Mouse (Mus musculus): ENCODE results near the gene Atp6ap1. TPM values are rescaled to one million over a fixed set of nuclear protein-coding genes. Genes with fewer than 3 reads are reported as not detected.
A peak's percentile ranks its signal among the peaks of the same experiment; 100 is the strongest.

The Atp6ap1 gene
- polyA plus RNA-seq (2015; fragmentation: Nextera tagmentation; extraction: Ambion mirVana), result 193 and 197 TPM in 2 replicates

DNA sequence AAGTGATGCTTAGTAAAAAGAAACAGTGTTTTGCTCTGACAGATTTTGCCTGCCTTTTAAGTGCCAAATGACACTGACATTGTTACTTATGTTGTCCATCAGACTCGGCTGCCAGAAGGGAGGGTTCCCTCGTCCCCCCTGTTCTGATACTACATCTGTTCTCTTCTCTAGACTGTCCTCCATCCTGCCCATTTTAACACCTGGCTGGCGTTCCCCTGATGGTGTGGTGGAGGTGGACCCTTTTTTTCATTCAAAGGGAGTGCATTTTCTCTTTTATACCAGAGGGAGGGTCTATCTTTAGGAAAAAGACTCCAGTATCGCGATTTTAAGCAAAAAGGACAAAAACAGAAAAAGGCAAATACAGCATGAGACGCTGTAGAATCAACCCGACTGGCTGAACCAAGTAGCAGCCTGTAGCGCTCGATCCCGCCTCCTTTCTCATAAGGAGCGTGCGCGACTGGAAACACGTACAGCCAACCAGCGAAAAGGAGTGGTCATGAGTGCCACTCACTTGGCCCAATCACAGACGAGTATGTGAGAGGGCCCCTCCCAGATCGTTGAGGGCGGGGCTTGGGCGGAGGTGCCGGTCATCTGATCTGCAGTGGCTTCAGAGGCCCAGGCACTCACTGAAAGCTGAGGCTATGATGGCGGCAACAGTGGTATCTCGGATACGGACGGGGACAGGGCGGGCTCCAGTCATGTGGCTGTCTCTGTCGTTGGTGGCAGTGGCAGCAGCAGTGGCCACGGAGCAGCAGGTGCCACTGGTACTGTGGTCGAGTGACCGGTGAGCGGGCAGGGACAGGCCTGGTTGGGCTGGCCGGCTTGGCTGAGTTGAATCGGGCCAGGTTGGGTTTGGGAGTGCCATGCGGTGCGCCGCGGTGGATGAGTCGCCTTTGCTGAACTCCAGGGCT, at the start of gene Atp6ap1:
TSS of gene Atp6ap1 (plus strand) at position 560 of the 911 bp plus-strand sequence.
- Histone ChIP-seq H3K27ac (peak within 1 kb of the TSS; percentile 77), H3K4me3 (replicated peaks) (peak within 1 kb of the TSS; percentile 65), H3K9ac (replicated peaks) (peak within 1 kb of the TSS; percentile 80), H3K27me3 (no peaks in the 10 kb centered on the region), H3K36me3 (peaks cover 21% of the 10 kb centered on the region), H3K9me3 (no peaks in the 10 kb centered on the region), H3K4me2 (replicated peaks) (peak within 1 kb of the TSS; percentile 60), H3K4me1 (replicated peaks) (peaks cover 13% of the 10 kb centered on the region)
- 27% methylated on average over 37 of the region's 37 CpGs for WGBS
- peak; percentile 99 for ATAC-seq

DNA sequence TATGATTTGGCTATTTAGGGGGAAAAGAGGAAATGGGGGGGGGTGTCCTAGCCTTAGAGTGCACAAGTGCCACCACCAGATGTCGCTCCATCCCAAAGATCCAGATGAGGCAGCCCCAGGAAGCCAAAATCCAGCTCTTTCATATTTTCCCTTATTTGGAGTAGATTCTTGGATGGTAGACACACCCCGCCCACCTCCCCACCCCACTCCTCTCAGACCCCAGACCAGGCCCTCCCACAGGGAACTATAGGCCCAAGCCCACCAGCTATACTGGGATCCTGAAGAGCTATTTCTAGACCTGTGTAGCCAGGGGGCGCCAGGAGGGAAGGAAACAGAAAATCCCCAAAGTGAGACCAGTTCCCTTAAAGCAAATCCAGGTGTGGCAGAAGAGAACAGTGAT, 48.2 kb upstream of the Atp6ap1 start:
- Histone ChIP-seq H3K27me3 (no peaks in the 10 kb centered on the region), H3K36me3 (no peaks in the 10 kb centered on the region), H3K27ac (no peak overlapping the region), H3K9me3 (no peaks in the 10 kb centered on the region), H3K4me1 (replicated peaks) (peaks cover 9% of the 10 kb centered on the region), H3K4me3 (replicated peaks) (peak overlapping the region; percentile 44; the same call in 1 of the 2 replicates), H3K4me2 (replicated peaks) (peak overlapping the region; percentile 63; the same call in 1 of the 2 replicates), H3K9ac (replicated peaks) (no peak overlapping the region)
- ATAC-seq, result no peak
- WGBS, result 22% methylated on average over 3 of the region's 3 CpGs

- 25% methylated on average over 35 of the region's 38 CpGs for WGBS
- no peaks in the 10 kb centered on the region for H3K36me3 ChIP-seq
- H3K27ac ChIP-seq, result peak within 1 kb of the TSS; percentile 25; the same call in 1 of the 2 replicates
- no peaks in the 10 kb centered on the region for H3K27me3 ChIP-seq
- peak within 1 kb of the TSS; percentile 63 for H3K4me2 ChIP-seq (replicated peaks)
- ATAC-seq, result no peak
- no peaks in the 10 kb centered on the region for H3K9me3 ChIP-seq
- H3K4me3 ChIP-seq (replicated peaks), result peak within 1 kb of the TSS; percentile 44
- peak within 1 kb of the TSS; percentile 62 for H3K9ac ChIP-seq (replicated peaks)
- peaks cover 5% of the 10 kb centered on the region; the same call in 1 of the 2 replicates for H3K4me1 ChIP-seq (replicated peaks)
These were observed 47.3 kb upstream of the Atp6ap1 start, which contains the start of gene Flna for GRCm38 (mm10) chrX:74249615-74250014. Gene Flna (minus strand): TSS chrX:74249820.

DNA sequence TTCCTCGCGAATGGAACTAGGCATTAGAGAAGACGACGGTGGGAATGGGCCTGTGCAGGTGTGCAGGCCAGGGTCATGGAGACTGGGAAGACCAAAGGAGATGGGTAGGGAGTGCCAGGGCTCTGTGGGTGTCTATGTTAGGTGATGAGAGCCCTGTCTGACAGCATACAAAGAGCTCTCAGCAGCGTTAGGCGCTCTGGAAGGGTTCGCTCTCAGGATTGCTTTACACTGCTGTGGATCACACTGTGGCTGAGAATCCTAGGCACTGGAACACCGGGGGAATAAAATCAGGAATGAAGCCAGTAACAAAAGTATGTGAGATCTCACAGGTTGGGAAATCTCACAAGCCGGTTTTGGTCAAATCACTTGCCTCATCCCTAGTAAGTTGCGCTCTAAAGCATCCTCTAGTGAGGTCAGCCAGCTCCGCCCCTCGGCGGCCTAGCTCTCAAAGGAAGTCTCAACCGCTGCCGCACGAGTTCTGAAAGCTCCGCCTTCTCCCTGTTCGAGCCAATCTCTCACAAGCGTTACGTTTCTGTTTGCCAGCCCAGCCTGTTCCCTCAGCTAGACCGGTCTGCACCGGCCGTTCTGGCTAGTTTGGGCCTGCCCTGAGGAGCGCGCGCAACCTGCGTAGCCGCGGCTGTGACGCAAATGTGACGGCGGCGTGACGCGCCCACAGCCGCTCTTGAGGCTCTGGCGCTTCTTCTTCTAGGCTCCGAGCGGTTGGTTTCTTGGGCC, 42.6 kb upstream of the Atp6ap1 start, which contains the start of gene Emd:
TSS of gene Emd (plus strand) at position 535 of the 735 bp plus-strand sequence.
- WGBS, result 35% methylated on average over 39 of the region's 39 CpGs
- H3K9me3 ChIP-seq, result no peaks in the 10 kb centered on the region
- peaks cover 6% of the 10 kb centered on the region for H3K4me1 ChIP-seq (replicated peaks)
- H3K36me3 ChIP-seq, result peaks cover 11% of the 10 kb centered on the region; the same call in 1 of the 2 replicates
- H3K4me2 ChIP-seq (replicated peaks), result peak within 1 kb of the TSS; percentile 75
- H3K27ac ChIP-seq, result peak within 1 kb of the TSS; percentile 84
- H3K9ac ChIP-seq (replicated peaks), result peak within 1 kb of the TSS; percentile 76
- peak within 1 kb of the TSS; percentile 55 for H3K4me3 ChIP-seq (replicated peaks)
- H3K27me3 ChIP-seq, result no peaks in the 10 kb centered on the region
- peak; percentile 98 for ATAC-seq

DNA sequence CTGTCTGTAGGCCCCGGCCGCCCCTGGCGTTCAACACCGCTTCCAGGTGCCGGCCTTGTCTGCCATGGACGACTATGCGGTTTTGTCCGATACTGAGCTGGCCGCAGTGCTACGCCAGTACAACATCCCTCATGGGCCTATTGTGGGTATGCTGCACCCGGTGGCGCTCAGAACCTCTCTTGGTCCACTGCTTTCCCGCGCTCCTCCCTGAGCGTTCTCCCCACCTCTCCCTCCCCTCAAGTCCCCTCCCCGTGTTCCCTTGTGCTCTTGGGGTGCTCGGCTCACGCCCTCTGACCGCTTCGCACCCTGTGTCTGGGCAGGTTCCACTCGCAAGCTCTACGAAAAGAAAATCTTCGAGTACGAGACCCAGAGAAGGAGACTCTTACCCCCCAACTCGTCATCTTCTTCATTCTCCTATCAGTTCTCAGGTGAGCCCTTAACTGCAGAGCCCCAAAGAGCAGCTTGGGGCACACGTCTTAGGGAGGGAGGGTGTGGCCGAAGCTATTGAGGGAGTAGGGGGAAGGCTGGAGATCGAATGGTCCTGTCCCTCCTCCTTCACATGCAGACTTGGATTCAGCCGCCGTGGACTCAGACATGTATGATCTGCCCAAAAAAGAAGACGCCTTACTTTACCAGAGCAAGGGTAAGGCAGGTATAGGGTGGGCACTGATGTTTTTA, 41.9 kb upstream of the Atp6ap1 start:
- Histone ChIP-seq H3K27ac (peak overlapping the region; percentile 84), H3K9ac (replicated peaks) (peak overlapping the region; percentile 76), H3K9me3 (no peaks in the 10 kb centered on the region), H3K4me2 (replicated peaks) (peak overlapping the region; percentile 75), H3K4me3 (replicated peaks) (peak overlapping the region; percentile 55), H3K36me3 (peaks cover 11% of the 10 kb centered on the region; the same call in 1 of the 2 replicates), H3K4me1 (replicated peaks) (peaks cover 6% of the 10 kb centered on the region), H3K27me3 (no peaks in the 10 kb centered on the region)
- peak; percentile 78 for ATAC-seq
- 32% methylated on average over 30 of the region's 31 CpGs for WGBS

DNA sequence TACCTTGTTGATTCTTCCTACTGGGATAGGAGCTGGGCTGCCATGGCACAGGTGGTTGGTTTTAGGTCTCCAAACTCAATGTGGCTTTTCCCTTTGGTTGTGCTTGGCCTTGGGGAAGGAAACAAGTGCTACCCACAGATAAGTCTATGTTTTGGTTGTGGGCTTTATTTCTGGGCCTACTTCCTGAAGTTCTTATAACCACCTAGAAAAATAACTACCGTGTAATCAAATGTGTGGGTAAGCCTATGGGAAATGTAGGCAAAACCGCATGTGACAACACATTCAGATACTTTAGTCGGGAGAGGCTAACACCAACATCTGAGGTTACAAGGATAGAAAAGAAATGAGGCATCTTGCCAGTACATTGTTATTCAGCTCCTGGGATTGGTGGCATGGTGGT, 39.2 kb upstream of the Atp6ap1 start:
- 97% methylated on average over 3 of the region's 3 CpGs for WGBS
- ATAC-seq, result no peak

GRCm38 (mm10) chrX:74269736-74270061, 27.2 kb upstream of the Atp6ap1 start:
- Histone ChIP-seq H3K27me3 (no peaks in the 10 kb centered on the region), H3K36me3 (peaks cover 12% of the 10 kb centered on the region), H3K4me2 (replicated peaks) (peak overlapping the region; percentile 51), H3K4me1 (replicated peaks) (peaks cover 10% of the 10 kb centered on the region), H3K4me3 (replicated peaks) (peak overlapping the region; percentile 66), H3K27ac (peak overlapping the region; percentile 97), H3K9me3 (no peaks in the 10 kb centered on the region), H3K9ac (replicated peaks) (peak overlapping the region; percentile 61)
- WGBS, result 21% methylated on average over 3 of the region's 3 CpGs
- ATAC-seq, result peak; percentile 51

More for the DNA sequence above, 39.2 kb upstream of the Atp6ap1 start:
- Histone ChIP-seq H3K4me2 (replicated peaks) (no peak overlapping the region), H3K27ac (no peak overlapping the region), H3K4me1 (replicated peaks) (peaks cover 6% of the 10 kb centered on the region), H3K9ac (replicated peaks) (no peak overlapping the region), H3K4me3 (replicated peaks) (no peak overlapping the region), H3K9me3 (no peaks in the 10 kb centered on the region), H3K36me3 (peaks cover 11% of the 10 kb centered on the region; the same call in 1 of the 2 replicates), H3K27me3 (no peaks in the 10 kb centered on the region)

DNA sequence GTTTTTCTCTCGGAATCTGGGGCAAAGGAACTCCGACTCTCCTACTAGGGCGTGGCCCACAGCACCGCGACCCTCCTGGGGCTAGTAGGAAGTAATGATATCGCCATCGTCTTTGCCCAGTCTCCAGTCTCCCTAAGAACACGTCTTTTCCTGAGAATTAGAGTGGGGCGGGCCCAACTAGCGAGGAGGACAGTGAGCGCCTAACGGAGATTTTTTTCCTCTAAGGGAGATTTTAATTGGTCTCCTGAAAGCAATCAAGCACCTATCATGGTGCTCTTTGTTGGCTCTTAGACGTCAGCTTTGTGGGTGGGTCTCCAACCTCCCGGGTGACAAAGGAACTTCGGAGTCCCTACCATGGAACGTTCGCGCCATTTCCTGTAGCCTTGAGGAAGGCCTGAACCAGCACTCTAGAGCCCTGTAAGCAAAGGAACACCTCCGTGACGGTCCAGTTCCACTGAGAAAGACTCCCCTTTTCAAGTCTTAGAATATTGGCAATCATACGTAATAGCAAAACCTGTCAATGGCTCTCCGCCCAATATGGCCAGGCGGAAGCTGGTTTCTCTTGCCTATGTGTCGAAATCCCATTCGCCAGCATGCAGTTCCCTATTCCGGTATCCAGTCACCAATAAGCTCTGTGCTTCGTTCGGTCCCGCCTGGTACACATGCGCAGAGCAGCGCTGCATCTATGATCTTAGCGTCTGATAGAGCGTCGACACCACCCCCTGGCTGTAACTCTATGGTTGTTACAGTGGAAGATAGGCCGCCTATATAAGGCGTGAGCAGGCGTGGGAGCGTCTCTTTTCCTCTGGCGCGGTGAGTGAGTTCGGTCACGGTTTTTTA, 26.6 kb upstream of the Atp6ap1 start, which contains the start of gene Rpl10:
TSS of gene Rpl10 (plus strand) at position 751 of the 840 bp plus-strand sequence.
- peak within 1 kb of the TSS; percentile 64 for H3K4me2 ChIP-seq (replicated peaks)
- peaks cover 12% of the 10 kb centered on the region for H3K36me3 ChIP-seq
- H3K27me3 ChIP-seq, result no peaks in the 10 kb centered on the region
- H3K4me1 ChIP-seq (replicated peaks), result peaks cover 10% of the 10 kb centered on the region
- no peaks in the 10 kb centered on the region for H3K9me3 ChIP-seq
- peak; percentile 96 for ATAC-seq
- H3K9ac ChIP-seq (replicated peaks), result peak within 1 kb of the TSS; percentile 78
- peak within 1 kb of the TSS; percentile 66 for H3K4me3 ChIP-seq (replicated peaks)
- peak within 1 kb of the TSS; percentile 97 for H3K27ac ChIP-seq
- 18% methylated on average over 42 of the region's 42 CpGs for WGBS

DNA sequence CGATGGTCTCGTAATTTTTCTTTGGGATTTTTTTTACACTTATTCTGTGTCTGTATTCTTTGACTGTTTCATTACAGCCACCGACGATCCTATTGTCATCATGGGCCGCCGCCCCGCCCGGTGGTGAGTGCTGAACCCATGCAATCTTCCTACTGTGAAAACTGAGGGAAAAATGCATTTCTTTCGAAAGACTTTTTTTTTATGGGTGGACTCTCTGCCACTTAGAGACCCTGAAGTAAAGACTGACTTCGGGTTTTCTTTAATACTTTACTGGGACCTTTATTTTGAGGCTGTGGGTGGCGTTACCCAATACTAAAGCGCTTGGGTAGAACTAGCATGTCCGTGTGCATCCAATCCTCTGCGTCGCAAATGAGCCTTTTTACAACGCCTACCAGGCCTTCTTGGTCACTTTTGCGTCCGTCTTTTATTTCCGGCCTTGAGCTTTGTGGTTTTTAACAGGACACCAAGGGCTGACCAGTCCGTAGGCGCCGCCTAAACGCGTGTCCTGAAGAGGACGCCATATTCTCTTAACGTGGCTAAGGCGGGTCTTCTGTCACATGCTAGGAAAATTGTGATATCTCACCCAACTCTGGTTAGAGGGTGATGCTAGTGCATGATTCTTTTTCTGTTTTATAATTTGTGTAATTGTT, 25.9 kb upstream of the Atp6ap1 start:
- 21% methylated on average over 27 of the region's 27 CpGs for WGBS
- peak overlapping the region; percentile 66 for H3K4me3 ChIP-seq (replicated peaks)
- peak overlapping the region; percentile 64 for H3K4me2 ChIP-seq (replicated peaks)
- H3K36me3 ChIP-seq, result peaks cover 12% of the 10 kb centered on the region
- H3K9me3 ChIP-seq, result no peaks in the 10 kb centered on the region
- H3K27me3 ChIP-seq, result no peaks in the 10 kb centered on the region
- H3K27ac ChIP-seq, result peak overlapping the region; percentile 45; the same call in 1 of the 2 replicates
- peak overlapping the region; percentile 78 for H3K9ac ChIP-seq (replicated peaks)
- peaks cover 10% of the 10 kb centered on the region for H3K4me1 ChIP-seq (replicated peaks)
- 0 out of 2 replicates have a peak, but pooled peaks have one; percentile 0 for ATAC-seq
